Mouse (Mus musculus) hindbrain, embryonic 16.5 days (tissue): Measurements from ENCODE around the gene Exoc6b. TPM values are rescaled to one million over a fixed set of nuclear protein-coding genes. Genes with fewer than 3 reads are reported as not detected.

Experiments
- ATAC-seq: fragments of 200-750 bp; cut with Nextera tagmentation; 2 replicates; pipeline ENCODE4 v1.8.0; 2017; ENCODE audit warnings: moderate TSS enrichment, moderate library complexity
- H3K27ac ChIP-seq: fragments of 300-500 bp; sonication (generic); 2 replicates; pipeline ENCODE4 v1.5.1; 2014; ENCODE audit warnings: low read depth, mild to moderate bottlenecking, control low read depth, low read length, moderate library complexity
- H3K27me3 ChIP-seq: fragments of 300-500 bp; sonication (generic); replicated peaks from 2 replicates; pipeline ENCODE4 v1.6.1; 2014; ENCODE audit warnings: low read length; ENCODE audit not compliant: control insufficient read depth, insufficient read depth
- H3K36me3 ChIP-seq: fragments of 300-500 bp; sonication (generic); 2 replicates; pipeline ENCODE4 v1.6.1; 2014; ENCODE audit warnings: mild to moderate bottlenecking, low read length, moderate library complexity, mixed read lengths; ENCODE audit not compliant: control insufficient read depth, insufficient read depth
- H3K4me1 ChIP-seq: fragments of 300-500 bp; sonication (generic); 2 replicates; pipeline ENCODE4 v1.6.1; 2014; ENCODE audit warnings: low read depth, low read length; ENCODE audit not compliant: control insufficient read depth, insufficient read depth
- H3K4me2 ChIP-seq: fragments of 300-500 bp; sonication (generic); 2 replicates; pipeline ENCODE4 v1.6.1; 2014; ENCODE audit warnings: mild to moderate bottlenecking, low read length, control low read depth, moderate library complexity
- H3K4me3 ChIP-seq: fragments of 300-500 bp; sonication (generic); 2 replicates; pipeline ENCODE4 v1.5.1; 2014; ENCODE audit warnings: mild to moderate bottlenecking, low read length, control low read depth, moderate library complexity
- H3K9ac ChIP-seq: fragments of 300-500 bp; sonication (generic); 2 replicates; pipeline ENCODE4 v1.6.1; 2014; ENCODE audit warnings: low read depth, mild to moderate bottlenecking, control low read depth, low read length, moderate library complexity
- H3K9me3 ChIP-seq: fragments of 300-500 bp; sonication (generic); 2 replicates; pipeline ENCODE4 v1.6.1; 2014; ENCODE audit warnings: mild to moderate bottlenecking, low read length, moderate library complexity; ENCODE audit not compliant: control insufficient read depth
- WGBS: fragments of 180-500 bp; shearing (Covaris S2); extraction: QIAGEN DNeasy Blood & Tissue Kit; methylation state at CpG from one replicate; pipeline ENCODE4 v1.1.7; 2014; 5-methylcytosine and 5-hydroxymethylcytosine counted together
- polyA plus RNA-seq: library from polyadenylated mRNA; unstranded; fragments of >200 nt; fragmentation: Nextera tagmentation; extraction: Ambion mirVana; gene quantifications from 2 replicates; pipeline ENCODE4 v1.2.1, GENCODE M21; 2015

Exoc6b gene
- polyA plus RNA-seq, 1 experiment from 2014 or later, result 46.5 TPM

GRCm38 (mm10) chr6:84779987-84780386 lies 289.3 kb downstream of the Exoc6b start:
- peak; percentile 60; the same call in 1 of the 2 replicates for ATAC-seq
- 38% methylated on average over 5 of the region's 5 CpGs for WGBS
- Histone ChIP-seq H3K4me1 (no peaks in the 10 kb centered on the region; the same call in none of the 2 replicates), H3K27ac (no peak overlapping the region), H3K9me3 (no peaks in the 10 kb centered on the region), H3K4me2 (no peak overlapping the region), H3K27me3 (no peaks in the 10 kb centered on the region), H3K36me3 (no peaks in the 10 kb centered on the region), H3K9ac (no peak overlapping the region), H3K4me3 (no peak overlapping the region)

- Histone ChIP-seq H3K9ac (no peak overlapping the region), H3K4me2 (no peak overlapping the region), H3K27me3 (no peaks in the 10 kb centered on the region), H3K36me3 (no peaks in the 10 kb centered on the region), H3K27ac (no peak overlapping the region), H3K4me1 (no peaks in the 10 kb centered on the region; the same call in none of the 2 replicates), H3K9me3 (no peaks in the 10 kb centered on the region), H3K4me3 (no peak overlapping the region)
- ATAC-seq, result no peak
- WGBS, result 64% methylated on average over 5 of the region's 5 CpGs
Observed at GRCm38 (mm10) chr6:84778970-84779369, 290.3 kb downstream of the Exoc6b start.

GRCm38 (mm10) chr6:84775908-84776307 lies 293.4 kb downstream of the Exoc6b start:
- Histone ChIP-seq H3K4me3 (no peak overlapping the region), H3K27ac (no peak overlapping the region), H3K4me2 (no peak overlapping the region), H3K4me1 (no peaks in the 10 kb centered on the region; the same call in none of the 2 replicates), H3K9me3 (no peaks in the 10 kb centered on the region), H3K36me3 (no peaks in the 10 kb centered on the region), H3K27me3 (no peaks in the 10 kb centered on the region), H3K9ac (no peak overlapping the region)
- 55% methylated on average over 1 of the region's 1 CpGs for WGBS
- no peak for ATAC-seq

GRCm38 (mm10) chr6:84755266-84755665 lies 314.0 kb downstream of the Exoc6b start:
- Histone ChIP-seq H3K27ac (no peak overlapping the region), H3K36me3 (no peaks in the 10 kb centered on the region), H3K9me3 (no peaks in the 10 kb centered on the region), H3K4me3 (no peak overlapping the region), H3K4me1 (no peaks in the 10 kb centered on the region), H3K27me3 (no peaks in the 10 kb centered on the region), H3K9ac (no peak overlapping the region), H3K4me2 (no peak overlapping the region)
- 41% methylated on average over 3 of the region's 3 CpGs for WGBS
- ATAC-seq, result no peak

GRCm38 (mm10) chr6:84752806-84753420 lies 316.4 kb downstream of the Exoc6b start:
- Histone ChIP-seq H3K9ac (no peak overlapping the region), H3K36me3 (no peaks in the 10 kb centered on the region), H3K4me1 (no peaks in the 10 kb centered on the region), H3K27me3 (no peaks in the 10 kb centered on the region), H3K9me3 (no peaks in the 10 kb centered on the region), H3K4me3 (no peak overlapping the region), H3K27ac (no peak overlapping the region), H3K4me2 (no peak overlapping the region)
- ATAC-seq, result no peak

- Histone ChIP-seq H3K36me3 (no peaks in the 10 kb centered on the region), H3K4me1 (0 out of 2 replicates have a peak, but pooled peaks cover under 1% of the 10 kb centered on the region), H3K4me3 (no peak overlapping the region), H3K27me3 (no peaks in the 10 kb centered on the region), H3K9ac (no peak overlapping the region), H3K9me3 (no peaks in the 10 kb centered on the region), H3K27ac (no peak overlapping the region), H3K4me2 (no peak overlapping the region)
- no peak for ATAC-seq
- 91% methylated on average over 2 of the region's 2 CpGs for WGBS
Observed at GRCm38 (mm10) chr6:84751409-84751808, 317.9 kb downstream of the Exoc6b start.

GRCm38 (mm10) chr6:84746847-84747395 lies 322.4 kb downstream of the Exoc6b start:
- Histone ChIP-seq H3K9me3 (no peaks in the 10 kb centered on the region), H3K4me3 (no peak overlapping the region), H3K27me3 (no peaks in the 10 kb centered on the region), H3K4me2 (no peak overlapping the region), H3K9ac (no peak overlapping the region), H3K36me3 (no peaks in the 10 kb centered on the region), H3K4me1 (0 out of 2 replicates have a peak, but pooled peaks cover 3% of the 10 kb centered on the region), H3K27ac (peak overlapping the region; percentile 9; the same call in 1 of the 2 replicates)
- ATAC-seq, result peak; percentile 88
- whole genome bisulfite sequencing, result 28% methylated on average over 10 of the region's 10 CpGs

- H3K9me3 ChIP-seq, result no peaks in the 10 kb centered on the region
- WGBS, result 40% methylated on average over 5 of the region's 5 CpGs
- no peak overlapping the region for H3K4me3 ChIP-seq
- no peaks in the 10 kb centered on the region for H3K27me3 ChIP-seq
- H3K9ac ChIP-seq, result no peak overlapping the region
- H3K36me3 ChIP-seq, result no peaks in the 10 kb centered on the region
- peak overlapping the region; percentile 9 for H3K27ac ChIP-seq
- ATAC-seq, result peak; percentile 76
- H3K4me1 ChIP-seq, result 0 out of 2 replicates have a peak, but pooled peaks cover 3% of the 10 kb centered on the region
- no peak overlapping the region for H3K4me2 ChIP-seq
Observed at GRCm38 (mm10) chr6:84746193-84746846, 323.0 kb downstream of the Exoc6b start.

GRCm38 (mm10) chr6:84745570-84745969 lies 323.7 kb downstream of the Exoc6b start:
- Histone ChIP-seq H3K9me3 (no peaks in the 10 kb centered on the region), H3K4me3 (no peak overlapping the region), H3K27me3 (no peaks in the 10 kb centered on the region), H3K36me3 (no peaks in the 10 kb centered on the region), H3K27ac (peak overlapping the region; percentile 9), H3K9ac (no peak overlapping the region), H3K4me1 (0 out of 2 replicates have a peak, but pooled peaks cover 3% of the 10 kb centered on the region), H3K4me2 (no peak overlapping the region)
- 69% methylated on average over 7 of the region's 7 CpGs for WGBS
- peak; percentile 72; the same call in 1 of the 2 replicates for ATAC-seq
